Mouse (Mus musculus): ENCODE results near the gene Lingo1.

DNA sequence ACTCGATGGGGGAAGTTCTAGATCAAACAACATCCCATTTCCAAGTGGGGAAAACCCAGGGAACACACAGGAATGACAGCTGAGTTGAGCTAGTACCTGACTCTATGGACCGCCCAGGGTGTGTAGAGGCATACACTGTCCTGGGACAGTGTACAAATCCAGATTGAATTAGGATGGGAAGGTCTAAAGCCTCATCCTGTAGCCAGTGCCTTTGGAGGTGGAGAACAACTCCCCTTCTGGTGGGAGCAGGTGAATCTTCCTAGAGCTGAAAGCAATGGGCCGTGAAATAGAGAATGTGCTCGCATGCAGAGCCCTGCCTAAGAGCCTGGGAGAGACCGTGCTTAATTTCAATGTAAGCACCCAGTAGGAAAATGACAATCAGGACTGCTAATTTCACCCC is 185.8 kb downstream of the Lingo1 start:
- no peak for TF ChIP-seq CTCF (conservative IDR thresholded peaks at IDR 0.05; ENCODE audit: insufficient read depth, insufficient read length, low read depth, low read length)
- TF ChIP-seq POLR2A (IDR thresholded peaks at IDR 0.05; ENCODE audit: low read depth, low read length), result no peak
